Mouse (Mus musculus): Measurements from ENCODE around the gene 1700020D05Rik.

Gene 1700020D05Rik

DNA sequence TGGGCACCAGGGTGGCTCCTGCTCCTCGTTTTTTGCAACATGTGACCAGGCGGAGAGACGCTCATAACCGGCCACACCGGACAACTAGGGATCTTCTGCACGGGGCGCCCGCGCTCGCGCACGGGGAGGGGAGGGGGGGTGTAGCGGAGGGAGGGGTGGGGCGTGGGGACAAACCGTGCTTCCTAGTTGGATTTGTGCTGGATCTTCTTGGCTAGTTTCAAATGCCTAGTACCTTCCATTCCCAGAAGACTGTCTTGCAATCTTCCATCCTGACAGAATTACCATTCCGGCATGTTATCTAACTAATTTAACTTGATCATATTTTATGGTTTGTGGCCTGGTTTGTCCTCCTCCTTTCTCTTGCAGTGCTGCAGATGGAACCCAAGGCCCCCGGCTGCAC, at the start of gene 1700020D05Rik:
Gene 1700020D05Rik (minus strand): TSS at position 101 of the 400 bp plus-strand sequence.
- DNase-seq (ENCODE audit: low read depth, low spot score) = no peak

DNA sequence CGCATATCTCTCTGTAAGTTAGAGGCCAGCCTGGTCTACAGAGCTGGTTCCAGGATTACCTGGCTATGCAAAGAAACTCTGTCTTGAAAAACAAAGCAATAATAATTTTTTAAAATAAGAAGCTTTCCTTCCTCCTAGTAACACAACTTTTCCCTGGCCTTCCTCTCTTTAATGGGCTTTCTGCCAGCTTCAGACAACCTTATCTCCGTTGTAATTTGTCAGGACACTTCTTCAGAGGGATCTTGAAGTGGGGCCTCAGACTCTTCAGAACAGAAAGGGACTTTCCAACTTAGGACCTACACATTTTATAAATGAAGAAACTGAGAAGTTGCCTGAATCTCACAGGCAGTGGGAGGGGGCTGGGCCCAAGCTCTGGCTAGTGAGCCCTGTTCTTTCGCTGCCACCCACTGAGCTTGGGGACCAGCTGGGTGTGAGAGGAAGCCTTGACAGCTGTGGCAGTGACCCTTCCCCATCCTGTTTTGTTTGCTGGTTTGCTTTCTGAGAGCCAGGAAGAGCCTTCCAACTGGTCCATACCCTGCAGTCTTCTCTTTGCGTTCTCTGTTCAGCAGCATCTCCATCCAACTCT, 44.0 kb upstream of the 1700020D05Rik start:
- DNase-seq (ENCODE audit: low read depth, low spot score) = no peak

- no peak for DNase-seq (ENCODE audit: low read depth, low spot score)
Observed at GRCm38 (mm10) chr19:5544031-5544430, 40.4 kb upstream of the 1700020D05Rik start.

DNA sequence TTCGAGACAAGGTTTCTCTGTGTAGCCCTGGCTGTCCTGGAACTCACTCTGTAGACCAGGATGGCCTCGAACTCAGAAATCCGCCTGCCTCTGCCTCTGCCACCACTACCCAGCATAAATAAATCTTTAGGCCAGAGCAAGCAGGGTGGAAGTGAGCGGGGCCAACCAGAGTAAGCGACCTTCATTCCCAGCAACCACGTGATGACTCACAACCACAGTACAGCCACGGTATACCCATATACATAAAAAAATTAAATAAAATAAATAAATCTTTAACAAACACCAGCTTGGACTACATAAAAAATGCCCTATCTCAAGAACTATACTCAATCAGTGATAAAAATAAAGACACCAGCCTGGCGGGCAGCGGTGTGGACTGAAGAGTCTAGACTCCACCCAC, 39.8 kb upstream of the 1700020D05Rik start:
- no peak for DNase-seq (ENCODE audit: low read depth, low spot score)

GRCm38 (mm10) chr19:5538786-5539185, 35.2 kb upstream of the 1700020D05Rik start:
- no peak for DNase-seq (ENCODE audit: low read depth, low spot score)

DNA sequence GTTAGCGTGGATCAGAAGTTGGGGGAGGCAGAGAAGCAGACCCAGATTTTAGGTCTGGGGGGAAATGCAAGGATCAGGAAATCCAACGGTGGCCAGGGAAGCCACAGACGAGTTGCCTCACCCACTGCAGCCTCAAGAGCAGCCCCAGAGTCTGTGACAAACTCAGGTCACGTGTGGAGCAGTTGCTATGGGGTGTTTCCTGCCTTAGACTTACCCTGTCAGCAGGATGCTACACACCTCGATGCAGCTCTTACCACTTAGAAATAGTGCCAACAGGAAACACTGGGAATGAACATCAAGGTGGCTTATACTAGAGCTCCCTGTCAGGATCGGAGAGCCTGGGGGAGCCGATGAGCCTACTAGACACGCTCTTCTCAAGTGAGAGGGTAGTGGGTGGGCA, 28.9 kb upstream of the 1700020D05Rik start:
- DNase-seq (ENCODE audit: low read depth, low spot score) = no peak

DNA sequence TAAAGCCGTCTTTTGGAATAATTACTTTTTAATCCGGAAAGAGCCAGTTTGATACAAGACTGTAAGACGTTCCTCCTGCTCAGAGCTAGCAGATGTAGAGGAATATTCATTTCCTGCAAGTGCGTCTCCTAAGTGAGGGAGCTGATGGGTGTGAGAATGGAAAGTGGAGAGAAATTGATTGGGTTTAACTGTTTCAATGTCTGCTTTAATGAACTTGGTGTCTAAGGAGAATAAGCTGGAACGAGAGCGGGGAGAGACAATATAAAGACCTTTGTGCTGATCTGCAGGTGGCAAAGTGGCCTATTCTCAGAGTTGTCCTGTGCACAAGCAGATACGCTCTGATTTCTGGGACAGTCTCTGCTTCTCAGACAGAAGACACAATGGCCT, 26.5 kb upstream of the 1700020D05Rik start:
- no peak for DNase-seq (ENCODE audit: low read depth, low spot score)

- DNase-seq (ENCODE audit: low read depth, low spot score) = peak; percentile 93
Observed at GRCm38 (mm10) chr19:5529325-5530137, 25.9 kb upstream of the 1700020D05Rik start.

DNA sequence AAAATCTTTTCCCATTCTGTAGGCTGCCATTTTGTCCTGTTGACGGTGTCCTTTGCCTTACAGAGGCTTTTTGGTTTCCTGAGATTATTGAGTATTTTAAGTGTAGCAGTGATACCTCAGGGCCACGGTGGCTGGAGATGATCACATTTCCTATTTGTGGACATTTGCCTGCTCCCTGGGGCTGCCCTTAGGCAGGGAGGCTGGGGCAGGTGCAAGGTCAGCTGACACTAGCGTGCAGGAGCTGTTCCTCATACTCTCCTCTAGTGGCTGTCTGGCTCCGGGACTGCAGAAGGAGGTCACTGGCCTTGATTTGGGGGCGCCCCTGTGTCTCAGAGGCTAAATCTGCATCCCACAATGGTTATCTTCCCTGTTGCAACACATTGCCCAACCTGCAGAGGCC, 21.6 kb upstream of the 1700020D05Rik start:
- DNase-seq (ENCODE audit: low read depth, low spot score) = no peak

DNA sequence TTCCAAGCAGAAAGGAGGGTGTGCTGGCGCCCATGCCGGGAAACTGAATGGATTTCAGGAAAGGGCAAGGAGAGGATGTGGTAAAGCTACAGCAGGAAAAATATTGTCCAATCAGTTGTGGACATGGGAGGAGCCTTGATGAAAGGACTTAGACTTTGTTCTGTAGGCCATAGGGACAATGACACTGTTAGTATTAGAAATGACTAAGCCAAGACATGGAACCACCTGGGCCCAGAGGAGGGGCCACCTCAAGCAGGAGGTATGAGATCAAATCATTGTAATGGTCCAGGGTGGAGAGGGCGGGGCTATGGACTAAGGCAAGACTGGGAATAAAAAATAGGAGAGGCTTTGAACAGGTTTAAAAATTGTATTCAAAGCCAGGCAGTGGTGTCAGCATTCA, 15.1 kb upstream of the 1700020D05Rik start:
- DNase-seq (ENCODE audit: low read depth, low spot score) = no peak

GRCm38 (mm10) chr19:5516906-5517505, 13.4 kb upstream of the 1700020D05Rik start:
- no peak for DNase-seq (ENCODE audit: low read depth, low spot score)

- no peak for DNase-seq (ENCODE audit: low read depth, low spot score)
Observed at GRCm38 (mm10) chr19:5515840-5516777, 12.5 kb upstream of the 1700020D05Rik start.

GRCm38 (mm10) chr19:5513005-5513349, 9.4 kb upstream of the 1700020D05Rik start:
- DNase-seq (ENCODE audit: low read depth, low spot score) = no peak

DNA sequence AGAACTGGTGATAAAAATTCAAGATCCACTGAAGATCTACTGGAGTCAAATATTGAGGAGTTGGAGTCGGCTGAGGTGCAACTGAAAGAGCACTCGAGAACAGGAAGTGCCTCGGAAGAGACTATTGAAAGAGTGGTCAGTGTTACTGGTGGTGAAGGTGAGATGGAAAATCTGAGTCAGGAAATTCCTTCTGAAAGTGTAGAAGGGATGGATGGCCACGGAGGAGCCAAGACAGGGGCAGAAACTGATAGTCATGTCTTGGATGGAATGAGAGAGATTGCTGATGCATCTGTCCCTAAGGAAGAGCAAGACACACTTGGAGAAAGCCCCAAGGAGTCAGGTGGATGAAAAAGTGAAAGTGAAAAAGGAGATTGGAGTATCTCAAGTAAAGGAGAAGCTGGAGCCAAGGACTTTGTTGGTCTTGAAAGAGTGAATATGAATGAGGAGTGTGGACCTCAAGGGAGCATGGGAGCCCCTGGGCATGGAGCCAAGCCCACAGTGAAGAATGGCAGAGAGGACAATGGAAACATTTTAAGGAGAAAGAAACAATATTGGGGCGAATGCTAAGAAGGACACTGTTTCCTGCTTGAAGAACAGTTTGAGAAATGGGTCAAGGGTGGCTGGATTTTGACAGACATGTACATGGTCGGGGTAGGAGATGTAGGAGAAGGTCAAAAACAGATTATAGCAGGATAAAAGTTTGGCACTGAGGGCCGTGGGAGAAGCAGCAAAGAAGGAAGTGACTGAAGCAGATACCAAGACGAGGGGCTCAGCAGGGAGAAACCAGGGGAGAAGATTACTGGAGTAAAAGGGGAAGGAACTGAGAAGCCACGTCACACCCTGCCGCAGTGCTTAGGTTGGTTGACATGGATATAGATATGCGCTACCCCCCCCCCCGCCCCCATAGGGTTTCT, 8.8 kb upstream of the 1700020D05Rik start:
- DNase-seq (ENCODE audit: low read depth, low spot score) = no peak

- no peak for DNase-seq (ENCODE audit: low read depth, low spot score)
Observed at GRCm38 (mm10) chr19:5511074-5511632, 7.6 kb upstream of the 1700020D05Rik start.

DNA sequence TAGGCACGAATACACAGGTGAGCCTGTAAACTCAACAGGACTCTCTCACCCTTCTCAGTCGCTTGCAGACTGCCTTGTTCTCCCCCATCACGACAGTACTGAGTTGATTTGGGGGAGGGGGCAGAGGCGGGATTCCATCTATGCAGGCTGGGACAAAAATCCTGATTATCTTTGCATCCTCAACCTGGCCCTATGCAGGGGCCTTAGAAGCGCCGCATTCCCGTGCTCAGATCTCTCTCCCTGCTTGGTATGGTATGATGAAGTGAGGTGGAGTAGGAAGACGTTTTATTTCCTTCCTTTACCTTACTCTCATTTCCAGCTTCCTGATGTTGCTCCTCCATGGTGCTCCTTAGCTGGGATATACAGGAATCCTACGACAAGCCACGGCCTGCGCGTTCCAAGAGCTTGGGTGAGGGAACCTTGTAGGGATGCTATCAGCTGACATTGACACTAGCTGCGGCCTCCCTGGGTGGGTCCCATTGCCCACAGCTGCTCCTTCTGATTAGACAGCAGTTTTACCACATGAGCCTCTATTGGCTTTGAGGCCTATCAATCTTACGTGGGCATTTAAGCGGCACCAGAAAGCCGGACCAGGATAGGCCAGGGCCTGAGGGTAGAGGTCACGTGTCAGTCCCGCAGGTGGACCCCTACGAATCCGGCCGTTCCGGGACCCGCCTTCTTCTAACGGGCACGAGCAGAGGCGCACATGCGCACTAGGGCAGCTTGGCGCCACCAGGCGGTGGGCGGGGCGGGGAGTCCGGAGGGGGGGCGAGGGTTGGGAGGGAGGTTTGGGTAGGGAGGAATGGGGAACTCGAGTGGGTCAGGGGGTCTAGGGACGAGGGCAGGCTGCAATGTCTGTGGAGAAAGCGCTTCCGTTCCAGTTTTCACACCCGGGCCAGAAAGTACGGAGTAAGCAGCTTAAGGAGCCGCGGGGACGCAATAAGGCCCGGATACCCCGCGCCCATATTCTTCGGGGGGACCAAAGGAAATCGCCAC, 6.7 kb upstream of the 1700020D05Rik start, which contains the start of gene Snx32:
Gene Snx32 (minus strand): TSS at position 508 of the 996 bp plus-strand sequence.
- DNase-seq (ENCODE audit: low read depth, low spot score) = peak; percentile 98

GRCm38 (mm10) chr19:5500330-5500875, 3.2 kb downstream of the 1700020D05Rik start:
- no peak for DNase-seq (ENCODE audit: low read depth, low spot score)

- no peak for DNase-seq (ENCODE audit: low read depth, low spot score)
Observed at GRCm38 (mm10) chr19:5496052-5496370, 7.6 kb downstream of the 1700020D05Rik start.

Data from mesoderm, embryonic 11.5 days (tissue).